Mouse (Mus musculus): ENCODE data around the gene Maml1.

DNA sequence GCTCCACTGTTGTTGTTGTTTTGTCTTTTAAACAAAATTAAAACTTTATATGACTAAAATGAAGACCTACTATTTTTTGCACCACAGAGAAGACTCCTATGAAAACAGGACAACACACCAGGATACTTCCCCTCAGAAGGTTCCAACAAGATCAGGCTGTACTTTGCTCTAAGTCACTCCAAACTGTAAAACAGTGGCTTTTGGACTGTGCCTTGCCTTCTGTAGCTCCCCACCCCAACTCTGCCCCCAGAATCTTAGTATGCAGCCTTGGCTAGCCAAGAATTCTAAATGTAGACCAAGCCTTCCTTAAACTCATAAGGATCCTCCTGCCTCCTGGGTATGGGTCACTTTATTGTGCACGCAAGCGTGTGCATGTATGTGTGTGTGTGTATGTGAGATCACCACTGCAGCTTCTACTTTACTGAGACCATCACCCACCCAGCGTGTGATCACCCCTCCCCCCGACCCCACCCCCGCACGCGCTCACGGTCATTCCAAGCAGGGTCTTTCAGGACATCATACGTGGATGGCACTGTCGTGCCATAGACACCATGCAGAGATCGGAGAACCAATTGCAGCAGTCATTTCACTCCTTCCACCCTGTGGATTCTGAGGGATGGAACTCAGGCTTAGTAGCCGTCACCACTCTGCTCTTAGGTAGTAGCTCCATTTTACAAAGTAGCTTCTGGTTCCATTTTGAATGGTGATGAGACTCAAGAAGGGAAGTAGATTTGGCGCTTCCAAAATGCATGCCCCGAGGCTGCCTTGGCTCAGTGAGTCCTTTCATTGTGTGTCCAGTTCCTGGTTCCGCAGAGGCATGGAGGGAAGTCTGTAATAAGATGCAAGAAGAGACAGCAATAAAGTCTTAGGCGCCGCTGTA is 68.1 kb downstream of the Maml1 start:
- TF ChIP-seq POLR2A (IDR thresholded peaks at IDR 0.05; ENCODE audit: borderline replicate concordance, control insufficient read depth, low read depth, low read length) = no peak
- no peak for TF ChIP-seq CTCF (IDR thresholded peaks at IDR 0.05; ENCODE audit: control insufficient read depth, insufficient read depth, low read length)
